Mouse (Mus musculus) G1E (cell line): ENCODE measurements around the gene Rab3b. TPM values are rescaled to one million over a fixed set of nuclear protein-coding genes. Genes with fewer than 3 reads are reported as not detected.

Experiments
- ATAC-seq: 2 replicates; pipeline ENCODE4 v1.8.0; 2016; ENCODE audit warnings: mild to moderate bottlenecking; ENCODE audit not compliant: insufficient number of reproducible peaks, poor library complexity, low FRiP score, severe bottlenecking; ENCODE audit errors: extremely low read depth
- DNase-seq: peaks from one replicate; pipeline ENCODE4 v3.0.0; 2012; ENCODE audit warnings: low spot score
- H3K27me3 ChIP-seq: 2 replicates; pipeline ENCODE4 v1.6.1; 2012; ENCODE audit warnings: mild to moderate bottlenecking, low read length, inconsistent platforms; ENCODE audit not compliant: insufficient read depth
- H3K36me3 ChIP-seq: replicated peaks from 2 replicates; pipeline ENCODE3; 2012; ENCODE audit warnings: mild to moderate bottlenecking, inconsistent platforms
- H3K4me1 ChIP-seq: 2 replicates; pipeline ENCODE4 v1.6.1; 2012; ENCODE audit warnings: low read depth, low read length, inconsistent platforms, mixed read lengths; ENCODE audit not compliant: insufficient read depth
- H3K4me3 ChIP-seq: 2 replicates; pipeline ENCODE4 v1.5.1; 2012; ENCODE audit warnings: low read depth, mild to moderate bottlenecking, inconsistent platforms, low read length, moderate library complexity, mixed read lengths
- H3K9me3 ChIP-seq: replicated peaks from 2 replicates; pipeline ENCODE4 v1.6.1; 2012; ENCODE audit warnings: inconsistent platforms
- CTCF ChIP-seq: IDR thresholded peaks from 2 replicates; pipeline ENCODE4 v1.5.1; 2012; ENCODE audit warnings: low read depth, low read length, inconsistent platforms, mixed read lengths
- GATA1 ChIP-seq: IDR thresholded peaks from 2 replicates; pipeline ENCODE4 v1.6.1; 2012; ENCODE audit warnings: borderline replicate concordance, low read length, inconsistent platforms, mixed read lengths
- GATA2 ChIP-seq: IDR thresholded peaks from 2 replicates; pipeline ENCODE4 v1.6.1; 2012; ENCODE audit warnings: low read depth, low read length, inconsistent platforms, borderline replicate concordance
- POLR2AphosphoS5 ChIP-seq: IDR thresholded peaks from 2 replicates; pipeline ENCODE4 v1.6.1; 2012; ENCODE audit warnings: low read depth, low read length, inconsistent platforms; ENCODE audit not compliant: insufficient replicate concordance
- TAL1 ChIP-seq: conservative IDR thresholded peaks from 2 replicates; pipeline ENCODE4 v1.6.1; 2012; ENCODE audit warnings: low read depth, low read length, inconsistent platforms, mixed read lengths
- polyA plus RNA-seq: library from polyadenylated mRNA; stranded (reverse); fragments of >175 nt; gene quantifications from 2 replicates; pipeline ENCODE4 v1.2.3, GENCODE M21; 2012
- total RNA-seq, 2 experiments: library from RNA; stranded (forward) in 1 of 2; stranded (reverse) in 1 of 2; fragments of 200-1000 nt in 1 of 2; fragments of >200 nt in 1 of 2; fragmentation: Nextera tagmentation in 1 of 2; gene quantifications; 2 replicates each; pipeline ENCODE4 v1.2.3; 2014 to 2017

Gene Rab3b
- total and polyA plus RNA-seq, 3 experiments, result 0.05 to 0.13 TPM; not detected in 1

GRCm38 (mm10) chr4:108942171-108942570 lies 63.3 kb downstream of the Rab3b start:
- DNase-seq (no peak), ATAC-seq (no peak)
- H3K9me3 ChIP-seq, result no peaks in the 10 kb centered on the region
- no peak overlapping the region for H3K4me3 ChIP-seq
- peaks cover 8% of the 10 kb centered on the region for H3K27me3 ChIP-seq
- H3K36me3 ChIP-seq, result no peaks in the 10 kb centered on the region
- no peak for TF ChIP-seq TAL1
- no peak for TF ChIP-seq GATA1
- no peak for TF ChIP-seq CTCF
- no peak for TF ChIP-seq GATA2
- no peak for TF ChIP-seq POLR2AphosphoS5
- no peaks in the 10 kb centered on the region for H3K4me1 ChIP-seq

GRCm38 (mm10) chr4:108942986-108943720 lies 64.3 kb downstream of the Rab3b start:
- ATAC-seq, result no peak
- TF ChIP-seq GATA1, result no peak
- no peak for TF ChIP-seq TAL1
- TF ChIP-seq POLR2AphosphoS5, result no peak
- TF ChIP-seq GATA2, result no peak
- TF ChIP-seq CTCF, result no peak
- DNase-seq, result no peak

GRCm38 (mm10) chr4:108949168-108949567 lies 70.3 kb downstream of the Rab3b start:
- Histone ChIP-seq H3K36me3 (no peaks in the 10 kb centered on the region), H3K4me1 (no peaks in the 10 kb centered on the region), H3K9me3 (no peaks in the 10 kb centered on the region)

More at GRCm38 (mm10) chr4:108942986-108943720, 64.3 kb downstream of the Rab3b start:
- no peaks in the 10 kb centered on the region for H3K36me3 ChIP-seq
- H3K9me3 ChIP-seq, result no peaks in the 10 kb centered on the region
- H3K27me3 ChIP-seq, result peaks cover 8% of the 10 kb centered on the region
- no peaks in the 10 kb centered on the region for H3K4me1 ChIP-seq
- no peak overlapping the region for H3K4me3 ChIP-seq

GRCm38 (mm10) chr4:108950201-108950600 lies 71.3 kb downstream of the Rab3b start:
- TF ChIP-seq GATA1 (no peak), POLR2AphosphoS5 (no peak), CTCF (no peak), GATA2 (no peak), TAL1 (no peak)
- no peaks in the 10 kb centered on the region for H3K36me3 ChIP-seq
- ATAC-seq, result no peak
- H3K9me3 ChIP-seq, result no peaks in the 10 kb centered on the region
- DNase-seq, result no peak
- H3K27me3 ChIP-seq, result peaks cover 9% of the 10 kb centered on the region; the same call in 1 of the 2 replicates
- H3K4me1 ChIP-seq, result no peaks in the 10 kb centered on the region
- H3K4me3 ChIP-seq, result no peak overlapping the region

More at GRCm38 (mm10) chr4:108949168-108949567, 70.3 kb downstream of the Rab3b start:
- DNase-seq (no peak), ATAC-seq (no peak)
- Histone ChIP-seq H3K4me3 (no peak overlapping the region), H3K27me3 (peaks cover 9% of the 10 kb centered on the region)
- TF ChIP-seq GATA2, result no peak
- no peak for TF ChIP-seq TAL1
- no peak for TF ChIP-seq GATA1
- no peak for TF ChIP-seq CTCF

GRCm38 (mm10) chr4:108951663-108952062 lies 72.8 kb downstream of the Rab3b start:
- TF ChIP-seq GATA2 (no peak), GATA1 (no peak), POLR2AphosphoS5 (no peak), CTCF (no peak), TAL1 (no peak)
- no peak for ATAC-seq

DNA sequence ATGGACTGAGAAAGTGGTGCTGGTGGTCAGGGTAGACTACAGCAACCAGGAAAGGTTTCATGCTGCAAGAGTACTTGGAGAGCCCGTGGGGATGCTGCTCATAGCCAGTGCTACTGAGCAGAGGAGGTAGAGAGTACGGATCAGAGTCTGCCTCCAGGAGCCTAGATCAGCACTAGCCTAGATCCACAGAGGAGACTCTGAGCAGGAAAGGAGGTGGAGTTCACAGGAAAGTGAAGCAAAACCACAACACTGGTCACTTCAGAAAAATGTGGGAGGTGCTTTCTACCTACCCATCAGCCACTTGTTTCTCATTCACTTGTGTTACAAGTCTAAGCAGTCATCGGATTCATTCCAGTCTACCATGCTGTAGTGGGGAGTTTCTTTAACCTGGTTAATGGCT lies 80.8 kb downstream of the Rab3b start:
- Histone ChIP-seq H3K9me3 (no peaks in the 10 kb centered on the region), H3K27me3 (peaks cover 7% of the 10 kb centered on the region; the same call in 1 of the 2 replicates), H3K4me1 (peaks cover 9% of the 10 kb centered on the region), H3K4me3 (no peak overlapping the region), H3K36me3 (no peaks in the 10 kb centered on the region)
- no peak for ATAC-seq
- TF ChIP-seq CTCF, result no peak
- TF ChIP-seq POLR2AphosphoS5, result no peak
- no peak for TF ChIP-seq TAL1
- DNase-seq, result no peak

More at GRCm38 (mm10) chr4:108951663-108952062, 72.8 kb downstream of the Rab3b start:
- no peaks in the 10 kb centered on the region for H3K4me1 ChIP-seq
- H3K4me3 ChIP-seq, result no peak overlapping the region
- no peaks in the 10 kb centered on the region for H3K9me3 ChIP-seq
- H3K27me3 ChIP-seq, result peaks cover 9% of the 10 kb centered on the region; the same call in 1 of the 2 replicates
- H3K36me3 ChIP-seq, result no peaks in the 10 kb centered on the region
- no peak for DNase-seq
